Mouse (Mus musculus) testis, adult 2 months (tissue): ENCODE results near the gene Smpdl3b. TPM values are rescaled to one million over a fixed set of nuclear protein-coding genes. Genes with fewer than 3 reads are reported as not detected.
"Not testable (repeated sequence)": the region's sequence is repeated elsewhere in the genome, so short reads cannot be mapped to it uniquely, and the experiment has no call there.

Experiments used
- H3K27ac ChIP-seq: fragments of 200-500 bp; 2 replicates; pipeline ENCODE4 v1.5.1; 2012; ENCODE audit warnings: low read depth, low read length; ENCODE audit not compliant: control insufficient read depth, insufficient read depth
- H3K27me3 ChIP-seq: fragments of 200-500 bp; 2 replicates; pipeline ENCODE4 v1.6.1; 2012; ENCODE audit warnings: mild to moderate bottlenecking, low read length, moderate library complexity; ENCODE audit not compliant: control insufficient read depth, insufficient read depth
- H3K36me3 ChIP-seq: fragments of 200-500 bp; 2 replicates; pipeline ENCODE4 v1.6.1; 2012; ENCODE audit warnings: mild to moderate bottlenecking, low read length; ENCODE audit not compliant: control insufficient read depth, insufficient read depth
- H3K4me1 ChIP-seq: fragments of 200-500 bp; 2 replicates; pipeline ENCODE4 v1.6.1; 2012; ENCODE audit warnings: low read length; ENCODE audit not compliant: control insufficient read depth, insufficient read depth
- H3K4me3 ChIP-seq: fragments of 200-500 bp; 2 replicates; pipeline ENCODE4 v1.5.1; 2012; ENCODE audit warnings: low read depth, mild to moderate bottlenecking, low read length, moderate library complexity, mixed read lengths; ENCODE audit not compliant: control insufficient read depth
- CTCF ChIP-seq: fragments of 200-500 bp; IDR thresholded peaks from 2 replicates; pipeline ENCODE4 v1.5.1; 2012; ENCODE audit warnings: low read depth, mild to moderate bottlenecking, inconsistent platforms, low read length, moderate library complexity; ENCODE audit not compliant: control insufficient read depth, insufficient read depth, insufficient replicate concordance
- POLR2A ChIP-seq: fragments of 200-500 bp; IDR thresholded peaks from 2 replicates; pipeline ENCODE4 v1.6.1; 2012; ENCODE audit warnings: low read depth, mild to moderate bottlenecking, inconsistent platforms, low read length, moderate library complexity; ENCODE audit not compliant: control insufficient read depth
- polyA plus RNA-seq: library from polyadenylated mRNA; depleted of rRNA; stranded (reverse); fragments of >200 nt; gene quantifications from 2 replicates; pipeline ENCODE4 v1.2.3, GENCODE M21; 2012

Gene Smpdl3b
- polyA plus RNA-seq, 1 experiment, result 3.7 TPM

DNA sequence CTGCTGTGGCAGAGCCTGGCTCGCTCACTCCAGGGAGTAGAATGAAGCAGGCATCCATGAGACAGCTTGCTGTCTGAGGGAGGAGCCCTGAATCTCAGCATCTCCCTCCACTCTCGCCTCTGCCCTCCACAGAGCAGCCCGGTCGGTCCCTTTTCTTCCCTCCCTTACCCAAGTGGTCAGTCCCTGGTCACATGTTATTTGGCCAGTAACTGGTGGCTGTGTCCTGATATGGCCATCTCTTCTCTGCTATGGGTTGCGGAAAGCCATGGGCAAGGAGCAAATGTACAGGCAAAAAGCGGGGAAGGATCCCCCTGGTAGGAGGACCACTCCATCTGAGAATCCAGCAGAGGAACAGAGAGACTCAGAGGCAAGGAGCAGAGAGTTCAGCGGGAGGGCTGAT is 38.1 kb upstream of the Smpdl3b start:
- TF ChIP-seq POLR2A, result no peak
- no peak overlapping the region for H3K4me3 ChIP-seq

DNA sequence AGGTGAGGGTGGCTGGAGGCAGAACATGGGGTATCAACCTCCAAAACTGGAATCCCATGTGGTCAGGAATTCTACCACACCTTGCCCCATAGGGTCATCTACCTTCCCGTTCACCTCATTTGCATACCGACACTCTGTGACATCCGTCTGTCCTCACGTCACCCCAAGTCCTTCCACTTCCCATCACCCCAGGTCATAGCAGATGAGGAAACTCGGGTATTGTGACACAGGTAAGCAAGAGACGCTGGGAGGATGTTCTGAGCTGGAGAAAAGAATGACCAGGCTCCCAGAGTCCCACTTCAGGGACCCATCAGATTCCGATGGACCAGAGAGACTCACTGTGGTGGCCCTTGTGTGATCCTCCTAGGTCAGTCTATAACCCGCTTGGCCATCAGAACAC is 37.7 kb upstream of the Smpdl3b start:
- no peak overlapping the region for H3K27ac ChIP-seq
- no peak for TF ChIP-seq CTCF
- no peak for TF ChIP-seq POLR2A
- H3K36me3 ChIP-seq, result no peaks in the 10 kb centered on the region
- H3K27me3 ChIP-seq, result no peaks in the 10 kb centered on the region
- peaks cover 10% of the 10 kb centered on the region for H3K4me1 ChIP-seq
- H3K4me3 ChIP-seq, result no peak overlapping the region

More for the DNA sequence above, 38.1 kb upstream of the Smpdl3b start:
- no peak overlapping the region for H3K27ac ChIP-seq
- H3K4me1 ChIP-seq, result peaks cover 10% of the 10 kb centered on the region
- no peaks in the 10 kb centered on the region for H3K36me3 ChIP-seq
- H3K27me3 ChIP-seq, result no peaks in the 10 kb centered on the region

DNA sequence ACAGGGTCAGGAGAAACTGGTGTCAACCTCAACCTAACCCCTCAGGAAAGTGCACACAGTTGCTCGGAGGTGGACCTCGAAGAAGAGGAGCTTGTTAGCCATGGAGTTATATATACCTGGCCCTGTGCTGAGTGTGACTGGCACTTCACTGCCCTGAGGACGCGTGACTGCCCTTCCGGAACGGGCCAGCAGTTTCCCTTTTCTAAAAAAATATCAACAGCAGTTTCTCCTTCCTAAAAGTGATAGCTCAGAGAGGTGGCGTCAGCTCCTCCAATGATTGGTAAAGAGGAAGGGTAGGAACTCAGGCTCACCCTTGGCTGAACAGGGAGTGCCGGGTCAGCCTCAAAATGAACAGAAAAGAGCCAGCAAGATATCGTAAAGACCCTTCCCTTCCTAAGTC is 37.0 kb upstream of the Smpdl3b start:
- Histone ChIP-seq H3K27me3 (no peaks in the 10 kb centered on the region), H3K4me3 (no peak overlapping the region), H3K36me3 (no peaks in the 10 kb centered on the region), H3K4me1 (peaks cover 10% of the 10 kb centered on the region), H3K27ac (no peak overlapping the region)
- TF ChIP-seq POLR2A (no peak), CTCF (no peak)

DNA sequence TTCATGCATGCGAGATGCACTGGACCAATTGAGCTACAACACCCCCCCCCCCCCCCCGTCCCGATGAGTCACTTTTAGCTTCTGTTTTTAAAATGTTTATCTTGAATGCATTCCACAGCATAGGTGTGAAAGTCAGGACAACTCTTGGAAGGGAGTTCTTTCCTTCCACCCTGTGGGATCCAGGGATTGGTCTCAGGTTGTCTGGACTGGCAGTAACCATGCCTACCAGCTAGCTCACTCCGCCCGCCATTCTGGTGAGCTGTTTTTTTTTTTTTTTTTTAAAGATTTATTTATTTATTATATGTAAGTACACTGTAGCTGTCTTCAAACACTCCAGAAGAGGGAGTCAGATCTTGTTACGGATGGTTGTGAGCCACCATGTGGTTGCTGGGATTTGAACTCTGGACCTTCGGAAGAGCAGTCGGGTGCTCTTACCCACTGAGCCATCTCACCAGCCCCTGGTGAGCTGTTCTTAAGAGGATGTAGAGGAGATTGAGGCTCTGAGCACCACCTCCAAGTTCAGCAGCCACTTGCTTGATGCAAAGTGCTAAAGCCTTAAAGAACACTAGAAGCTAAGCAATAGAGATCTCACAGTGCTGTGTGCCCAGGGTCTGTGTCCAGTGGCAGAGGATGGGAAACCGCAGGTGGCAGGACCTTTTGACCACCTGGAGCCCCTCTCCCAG is 36.4 kb upstream of the Smpdl3b start:
- H3K36me3 ChIP-seq, H3K27me3 ChIP-seq, H3K27ac ChIP-seq, H3K4me3 ChIP-seq: not testable (repeated sequence)
- peaks cover 10% of the 10 kb centered on the region for H3K4me1 ChIP-seq

DNA sequence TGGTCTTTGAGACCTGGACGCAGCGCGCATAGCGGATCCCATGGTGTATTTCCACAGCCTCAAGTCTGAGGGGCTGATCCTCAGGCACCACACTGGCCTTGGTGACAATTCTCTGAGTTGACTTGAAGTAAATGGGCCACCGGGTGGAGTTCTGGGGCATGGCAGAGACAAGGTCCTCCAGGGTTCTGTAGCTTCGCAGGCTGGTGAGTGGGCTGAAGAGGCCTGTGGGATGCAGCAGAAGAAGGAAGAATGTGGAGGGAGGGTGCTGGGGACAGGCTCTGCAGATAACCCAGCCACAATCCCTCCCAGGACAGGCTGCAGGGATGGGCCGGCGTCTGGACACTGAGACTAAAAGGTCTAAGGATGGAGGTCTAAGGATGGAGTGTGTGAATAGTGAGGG is 32.7 kb upstream of the Smpdl3b start:
- H3K36me3 ChIP-seq, result no peaks in the 10 kb centered on the region
- H3K4me3 ChIP-seq, result no peak overlapping the region
- H3K27me3 ChIP-seq, result no peaks in the 10 kb centered on the region
- H3K4me1 ChIP-seq, result no peaks in the 10 kb centered on the region
- TF ChIP-seq CTCF (no peak), POLR2A (no peak)
- no peak overlapping the region for H3K27ac ChIP-seq

DNA sequence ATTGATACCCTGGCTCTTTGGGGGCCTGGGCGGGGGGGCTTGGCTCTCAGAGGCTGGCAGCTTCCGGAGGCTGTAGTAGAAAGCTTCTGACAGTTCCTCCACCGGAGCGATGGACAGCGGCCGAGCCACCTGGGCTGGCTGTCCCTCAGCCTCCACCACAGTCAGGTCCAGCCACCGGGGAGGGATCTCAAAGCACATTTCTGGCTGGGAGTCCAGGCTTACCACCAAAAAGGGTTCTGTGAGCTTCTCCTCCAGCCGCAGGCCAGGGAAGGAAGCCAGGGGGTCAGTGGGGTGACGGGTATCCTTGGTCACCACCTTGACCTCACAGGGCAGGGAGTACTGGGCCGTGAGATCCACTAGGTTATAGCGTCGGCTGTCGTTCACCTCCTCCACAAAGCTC is 28.2 kb upstream of the Smpdl3b start:
- Histone ChIP-seq H3K4me1 (no peaks in the 10 kb centered on the region), H3K4me3 (no peak overlapping the region), H3K27ac (no peak overlapping the region), H3K27me3 (no peaks in the 10 kb centered on the region), H3K36me3 (no peaks in the 10 kb centered on the region)
- no peak for TF ChIP-seq POLR2A
- no peak for TF ChIP-seq CTCF

DNA sequence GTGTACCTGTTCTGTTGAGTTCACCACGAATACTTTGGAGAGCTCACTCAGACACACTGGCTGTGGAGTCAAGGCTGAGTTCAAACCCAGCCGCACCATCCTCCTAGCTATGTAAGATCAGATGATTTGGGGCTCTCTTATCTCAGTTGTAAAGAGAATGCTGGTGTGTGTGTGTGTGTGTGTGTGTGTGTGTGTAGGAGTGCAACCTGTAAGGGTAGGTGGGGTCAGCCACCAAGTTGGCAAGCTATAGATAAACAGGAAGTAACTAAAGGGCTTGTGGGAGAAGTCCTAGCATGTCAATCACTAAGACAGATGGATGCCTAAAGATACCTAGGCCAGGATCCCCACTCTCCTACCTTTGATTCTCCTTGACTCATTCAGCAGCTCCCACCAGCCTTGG is 26.7 kb upstream of the Smpdl3b start:
- no peak overlapping the region for H3K27ac ChIP-seq
- H3K36me3 ChIP-seq, result no peaks in the 10 kb centered on the region
- H3K4me1 ChIP-seq, result no peaks in the 10 kb centered on the region
- H3K4me3 ChIP-seq, result no peak overlapping the region
- no peak for TF ChIP-seq CTCF
- no peak for TF ChIP-seq POLR2A
- H3K27me3 ChIP-seq, result no peaks in the 10 kb centered on the region

DNA sequence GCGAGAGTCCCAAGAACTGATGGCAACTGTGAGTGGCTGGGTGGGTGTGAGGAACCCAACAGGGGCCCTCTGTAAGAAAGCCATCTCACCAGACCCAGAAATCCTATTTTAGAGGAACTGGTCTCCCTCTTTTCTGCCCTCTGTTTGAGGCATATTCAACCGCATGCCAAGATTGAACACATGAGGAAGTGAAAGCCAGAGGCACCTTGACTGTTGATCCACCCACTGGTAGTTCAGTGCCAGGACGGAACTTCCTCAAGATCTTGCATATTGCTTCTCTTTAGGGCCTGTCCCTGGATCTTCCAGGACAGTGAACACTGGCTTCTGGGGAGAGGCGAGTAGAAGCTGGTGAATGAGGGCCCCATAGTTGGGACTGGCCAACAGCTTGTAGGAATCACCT is 23.2 kb upstream of the Smpdl3b start:
- no peak for TF ChIP-seq POLR2A
- no peak for TF ChIP-seq CTCF
- Histone ChIP-seq H3K27ac (no peak overlapping the region), H3K36me3 (no peaks in the 10 kb centered on the region; the same call in 1 of the 2 replicates), H3K27me3 (no peaks in the 10 kb centered on the region), H3K4me3 (no peak overlapping the region), H3K4me1 (no peaks in the 10 kb centered on the region)
